In the genomic region with DNA sequence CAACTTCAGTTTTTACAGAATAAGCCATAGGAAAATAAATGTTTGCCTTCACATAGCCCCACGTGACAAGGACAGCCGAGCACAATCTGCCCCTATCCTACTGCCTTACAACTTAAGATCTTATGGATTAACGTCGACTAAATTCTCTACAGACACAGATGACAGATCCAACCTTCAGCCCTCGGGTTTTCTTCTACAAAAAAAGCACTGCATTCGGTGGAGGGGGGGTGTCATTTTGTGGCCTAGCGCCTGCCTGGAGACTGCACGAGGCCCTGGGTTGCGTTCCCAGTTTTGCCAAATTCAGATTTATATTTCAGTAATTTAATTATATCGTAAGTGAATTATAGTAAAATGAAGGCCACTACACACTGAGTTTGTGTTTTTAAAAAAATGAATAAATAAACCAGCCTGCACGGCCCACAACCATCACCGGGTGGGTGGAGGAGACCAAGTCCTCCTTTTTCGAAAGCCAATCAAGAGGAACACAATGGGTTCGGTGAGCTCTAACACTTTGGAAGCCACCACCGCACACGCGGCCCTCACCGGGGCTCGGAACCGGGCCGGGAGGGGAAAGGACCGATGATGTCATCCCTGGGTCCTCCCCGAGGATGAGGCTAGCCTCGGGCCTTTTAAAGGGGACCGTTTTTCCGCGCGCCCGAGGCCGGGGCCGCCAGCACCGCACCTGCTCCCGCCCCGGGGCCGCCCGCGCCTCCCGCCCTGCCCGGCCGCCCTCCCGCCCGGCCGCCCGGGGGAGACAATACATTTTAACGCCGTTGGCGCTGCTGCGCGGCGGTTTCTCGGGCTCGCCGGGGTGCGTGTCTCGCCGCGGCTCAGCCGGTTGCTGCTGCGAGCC, we compare ENCODE assay signal across 8 mouse cellular contexts. TPM values are rescaled to one million over a fixed set of nuclear protein-coding genes. Genes with fewer than 3 reads are reported as not detected.
DNase-seq lines count a peak whose midpoint lies in the region; ATAC-seq lines count a peak whose summit lies in the region.

No protein-coding gene starts in this region.

- H3K4me3 ChIP-seq in macrophage (ENCODE audit: inconsistent target), result peak overlapping the region; percentile 55

- peak overlapping the region; percentile 46 for H3K27ac ChIP-seq in macrophage

- 6% methylated on average over 34 of the region's 59 CpGs for WGBS in macrophage (ENCODE audit: missing documents)

- peak; percentile 59 for ATAC-seq in inflammation-experienced regulatory T-cells, adult 6 months

- peak; percentile 70 to 90 for DNase-seq in adrenal gland, adult (ENCODE audit: inconsistent age in 2 of 2, low spot score in 1 of 2)
- DNase-seq in embryo, embryonic 10 days (ENCODE audit: low spot score), result peak; percentile 36
- DNase-seq in gastrocnemius, postnatal 25 days, result peak; percentile 38
- peak; percentile 45 to 47 for DNase-seq in left cerebral cortex, adult 8-10 months (ENCODE audit: low spot score in 2 of 2)
- peak; percentile 59 for DNase-seq in retina, postnatal 1 day
- DNase-seq in urinary bladder, adult 2 months (ENCODE audit: low spot score), result peak; percentile 56

- peaks cover 51% of the 10 kb centered on the region for H3K79me2 ChIP-seq in macrophage (ENCODE audit: inconsistent target)

- H3K36me3 ChIP-seq in macrophage (ENCODE audit: inconsistent target), result no peaks in the 10 kb centered on the region

RNA-seq across cellular contexts. Expression of gene Myef2, which starts 0.6 kb away (rescaled TPM):
- total RNA-seq in gastrocnemius, postnatal 25 days (2021), result 1 to 10 TPM; 3.1 to 3.2 TPM
- polyA plus RNA-seq in inflammation-experienced regulatory T-cells, adult 6 months (2017; shearing (Covaris generic)), result 10 to 100 TPM; 36.4 to 48.8 (median 41.0) TPM
- 10 to 100 TPM; 72.7 to 88.8 (median 77.7) TPM for total RNA-seq in left cerebral cortex, adult 8-10 months (2022)
- total RNA-seq in macrophage (2018; cell fraction: chromatin; rRNA removed), result 10 to 100 TPM; 27.7 to 89.3 (median 57.1) TPM
- total RNA-seq in macrophage (2018; cell fraction: cytosol; rRNA removed), result 10 to 100 TPM in 13 of 26 experiments, 1 to 10 TPM in 13; 7.1 to 12.5 (median 9.9) TPM
- total RNA-seq in macrophage (2018; cell fraction: nucleus; rRNA removed), result 10 to 100 TPM; 24.2 to 48.7 (median 35.8) TPM
- polyA plus RNA-seq in macrophage (2018), result 9.1 to 13.4 TPM (median 10.6 TPM) in 3 replicates
- 19.6 and 19.9 TPM in 2 replicates for polyA plus RNA-seq in urinary bladder, adult 2 months (2012; rRNA removed)

RNA-seq across cellular contexts. Expression of gene Ctxn2, which starts 13.6 kb away (rescaled TPM):
- total RNA-seq in gastrocnemius, postnatal 25 days (2021), result not detected
- polyA plus RNA-seq in inflammation-experienced regulatory T-cells, adult 6 months (2017; shearing (Covaris generic)), result not detected
- 10 to 100 TPM; 10.6 to 13.0 (median 12.6) TPM for total RNA-seq in left cerebral cortex, adult 8-10 months (2022)
- not detected for total RNA-seq in macrophage (2018; cell fraction: chromatin; rRNA removed)
- total RNA-seq in macrophage (2018; cell fraction: cytosol; rRNA removed), result not detected
- total RNA-seq in macrophage (2018; cell fraction: nucleus; rRNA removed), result not detected
- polyA plus RNA-seq in macrophage (2018), result not detected in 3 replicates
- not detected in 2 replicates for polyA plus RNA-seq in urinary bladder, adult 2 months (2012; rRNA removed)

RNA-seq across cellular contexts. Expression of gene Slc12a1, which starts 29.5 kb away (rescaled TPM):
- not detected for total RNA-seq in gastrocnemius, postnatal 25 days (2021)
- polyA plus RNA-seq in inflammation-experienced regulatory T-cells, adult 6 months (2017; shearing (Covaris generic)), result not detected
- under 1 TPM in 2 of 4 experiments, not detected in 2; 0.07 to 0.16 TPM for total RNA-seq in left cerebral cortex, adult 8-10 months (2022)
- total RNA-seq in macrophage (2018; cell fraction: chromatin; rRNA removed), result not detected
- not detected for total RNA-seq in macrophage (2018; cell fraction: cytosol; rRNA removed)
- total RNA-seq in macrophage (2018; cell fraction: nucleus; rRNA removed), result not detected
- not detected in 3 replicates for polyA plus RNA-seq in macrophage (2018)
- polyA plus RNA-seq in urinary bladder, adult 2 months (2012; rRNA removed), result not detected in 2 replicates

RNA-seq across cellular contexts. Expression of gene Slc24a5, which starts 54.9 kb away (rescaled TPM):
- total RNA-seq in gastrocnemius, postnatal 25 days (2021), result not detected
- 10 to 100 TPM in 2 of 3 experiments, 1 to 10 TPM in 1; 2.5 to 16.6 (median 13.2) TPM for polyA plus RNA-seq in inflammation-experienced regulatory T-cells, adult 6 months (2017; shearing (Covaris generic))
- under 1 TPM in 3 of 4 experiments, not detected in 1; 0.25 to 0.76 (median 0.42) TPM for total RNA-seq in left cerebral cortex, adult 8-10 months (2022)
- total RNA-seq in macrophage (2018; cell fraction: chromatin; rRNA removed), result 10 to 100 TPM in 5 of 26 experiments, 1 to 10 TPM in 21; 2.8 to 20.3 (median 7.5) TPM
- total RNA-seq in macrophage (2018; cell fraction: cytosol; rRNA removed), result 10 to 100 TPM in 1 of 26 experiments, 1 to 10 TPM in 25; 4.6 to 10.3 (median 7.8) TPM
- total RNA-seq in macrophage (2018; cell fraction: nucleus; rRNA removed), result 10 to 100 TPM in 6 of 26 experiments, 1 to 10 TPM in 20; 5.7 to 13.0 (median 8.2) TPM
- polyA plus RNA-seq in macrophage (2018), result 5.7 to 13.3 TPM (median 7.9 TPM) in 3 replicates
- polyA plus RNA-seq in urinary bladder, adult 2 months (2012; rRNA removed), result 0.15 and 0.16 TPM in 2 replicates

Comparison
In these comparisons a context has a peak if more than half of its experiments do, and no peak if none do; other contexts are left out.
1. Peak in every context shown above with its lines: DNase-seq, ATAC-seq, H3K4me3 ChIP-seq and H3K27ac ChIP-seq.